Mouse (Mus musculus) heart, postnatal 0 days (tissue): ENCODE results near the gene Sin3b. TPM values are rescaled to one million over a fixed set of nuclear protein-coding genes. Genes with fewer than 3 reads are reported as not detected.

Source experiments
- ATAC-seq: fragments of 200-750 bp; cut with Nextera tagmentation; 2 replicates; pipeline ENCODE4 v1.8.0; 2017; ENCODE audit warnings: low read depth, moderate number of reproducible peaks, moderate library complexity; ENCODE audit not compliant: insufficient read depth
- DNase-seq: peaks from one replicate; pipeline ENCODE4 v3.0.0-alpha.2; 2016; ENCODE audit warnings: low spot score
- H3K27ac ChIP-seq: fragments of 300-500 bp; sonication (generic); 2 replicates; pipeline ENCODE4 v1.5.1; 2014; ENCODE audit warnings: low read depth, mild to moderate bottlenecking
- H3K27me3 ChIP-seq: fragments of 300-500 bp; sonication (generic); 2 replicates; pipeline ENCODE4 v1.6.1; 2014; ENCODE audit warnings: low read length, mixed read lengths; ENCODE audit not compliant: control insufficient read depth, insufficient read depth
- H3K36me3 ChIP-seq: fragments of 300-500 bp; sonication (generic); replicated peaks from 2 replicates; pipeline ENCODE4 v1.6.1; 2014; ENCODE audit warnings: low read length, mixed read lengths; ENCODE audit not compliant: control insufficient read depth, insufficient read depth
- H3K4me1 ChIP-seq: fragments of 300-500 bp; sonication (generic); 2 replicates; pipeline ENCODE4 v1.6.1; 2014; ENCODE audit warnings: antibody characterized with exemption; ENCODE audit not compliant: control insufficient read depth, insufficient read depth
- H3K4me2 ChIP-seq: fragments of 300-500 bp; sonication (generic); 2 replicates; pipeline ENCODE4 v1.6.1; 2014; ENCODE audit warnings: low read depth, mild to moderate bottlenecking, low read length, moderate library complexity
- H3K4me3 ChIP-seq: fragments of 300-500 bp; sonication (generic); 2 replicates; pipeline ENCODE4 v1.5.1; 2014; ENCODE audit warnings: low read depth, low read length
- H3K9ac ChIP-seq: fragments of 300-500 bp; sonication (generic); replicated peaks from 2 replicates; pipeline ENCODE4 v1.6.1; 2014; ENCODE audit warnings: low read depth, low read length, mixed read lengths
- H3K9me3 ChIP-seq: fragments of 300-500 bp; sonication (generic); replicated peaks from 2 replicates; pipeline ENCODE4 v1.6.1; 2016; ENCODE audit warnings: low read length; ENCODE audit not compliant: control insufficient read depth
- CTCF ChIP-seq: IDR thresholded peaks from 2 replicates; pipeline ENCODE4 v1.5.1; 2016; ENCODE audit warnings: antibody characterized with exemption, control low read depth, low read depth
- EP300 ChIP-seq: IDR thresholded peaks from 2 replicates; pipeline ENCODE4 v1.6.1; 2016; ENCODE audit warnings: antibody characterized with exemption, low read depth
- WGBS: fragments of 180-500 bp; shearing (Covaris S2); extraction: QIAGEN DNeasy Blood & Tissue Kit; methylation state at CpG from one replicate; pipeline ENCODE4 v1.1.7; 2014; 5-methylcytosine and 5-hydroxymethylcytosine counted together
- microRNA-seq: library from miRNA; unstranded; fragments of <30 nt; microRNA quantifications from one replicate; pipeline ENCODE4, GENCODE M21; 2016
- polyA plus RNA-seq: library from polyadenylated mRNA; unstranded; fragments of >200 nt; fragmentation: Nextera tagmentation; extraction: Ambion mirVana; gene quantifications from 2 replicates; pipeline ENCODE4 v1.2.1, GENCODE M21; 2015
- total RNA-seq: library from RNA; depleted of rRNA; stranded (reverse); fragments of >200 nt; gene quantifications from 2 replicates; pipeline ENCODE4 v1.2.3, GENCODE M21; 2014; ENCODE audit warnings: low replicate concordance; rRNA removed

The Sin3b gene
- total and polyA plus RNA-seq, 2 experiments from 2014 or later, result 195 to 203 TPM

GRCm38 (mm10) chr8:72780644-72781043 is 57.6 kb downstream of the Sin3b start:
- H3K9ac ChIP-seq, result no peak overlapping the region
- no peak overlapping the region for H3K27ac ChIP-seq
- no peak for DNase-seq
- ATAC-seq, result no peak
- no peak overlapping the region for H3K4me2 ChIP-seq
- 87% methylated on average over 4 of the region's 4 CpGs for WGBS
- no peak for TF ChIP-seq EP300
- TF ChIP-seq CTCF, result no peak
- H3K4me3 ChIP-seq, result no peak overlapping the region
- no peaks in the 10 kb centered on the region for H3K36me3 ChIP-seq
- no peaks in the 10 kb centered on the region for H3K9me3 ChIP-seq
- no peaks in the 10 kb centered on the region for H3K4me1 ChIP-seq
- no peaks in the 10 kb centered on the region for H3K27me3 ChIP-seq

- Histone ChIP-seq H3K9me3 (0 out of 2 replicates have a peak, but pooled peaks cover 4% of the 10 kb centered on the region), H3K9ac (no peak overlapping the region), H3K4me3 (no peak overlapping the region), H3K4me2 (no peak overlapping the region), H3K4me1 (no peaks in the 10 kb centered on the region), H3K27ac (no peak overlapping the region), H3K36me3 (no peaks in the 10 kb centered on the region), H3K27me3 (no peaks in the 10 kb centered on the region)
- TF ChIP-seq CTCF (no peak), EP300 (no peak)
- WGBS, result 63% methylated on average over 2 of the region's 2 CpGs
- no peak for DNase-seq
- no peak for ATAC-seq
Measured at GRCm38 (mm10) chr8:72801583-72801982, 78.5 kb downstream of the Sin3b start.

Small RNAs within 50 kb of the gene (microRNA-seq; reads per million reads assigned to microRNA genes)
- not detected for gene Gm26237

Other genes starting within 250 kb of the Sin3b start
- gene Cherp, start 248.1 kb upstream of the Sin3b start, total RNA-seq, result 17.0 and 26.4 TPM in 2 replicates
- gene Cherp, start 248.1 kb upstream of the Sin3b start, polyA plus RNA-seq, result 15.8 and 16.0 TPM in 2 replicates
- 34.2 and 35.7 TPM in 2 replicates for gene Slc35e1, start 230.7 kb upstream of the Sin3b start, total RNA-seq
- gene Slc35e1, start 230.7 kb upstream of the Sin3b start, polyA plus RNA-seq, result 6.7 and 7.7 TPM in 2 replicates
- gene Med26, start 175.0 kb upstream of the Sin3b start, total RNA-seq, result 6.0 and 17.0 TPM in 2 replicates
- 6.2 and 6.6 TPM in 2 replicates for gene Med26, start 175.0 kb upstream of the Sin3b start, polyA plus RNA-seq
- gene Smim7, start 152.2 kb upstream of the Sin3b start, total RNA-seq, result 101 and 108 TPM in 2 replicates
- gene Smim7, start 152.2 kb upstream of the Sin3b start, polyA plus RNA-seq, result 116 and 120 TPM in 2 replicates
- 278 and 325 TPM in 2 replicates for gene Tmem38a, start 151.2 kb upstream of the Sin3b start, total RNA-seq
- gene Tmem38a, start 151.2 kb upstream of the Sin3b start, polyA plus RNA-seq, result 205 and 214 TPM in 2 replicates
- gene Nwd1, start 76.6 kb upstream of the Sin3b start, total RNA-seq, result 2.0 and 2.3 TPM in 2 replicates
- 0.15 and 0.20 TPM in 2 replicates for gene Nwd1, start 76.6 kb upstream of the Sin3b start, polyA plus RNA-seq
- gene F2rl3, start 38.6 kb downstream of the Sin3b start, total RNA-seq, result 0.46 and 1.1 TPM in 2 replicates
- 1.5 and 1.8 TPM in 2 replicates for gene F2rl3, start 38.6 kb downstream of the Sin3b start, polyA plus RNA-seq